Mouse (Mus musculus): ENCODE results near the gene Cngb1. TPM values are rescaled to one million over a fixed set of nuclear protein-coding genes. Genes with fewer than 3 reads are reported as not detected.
A peak's percentile ranks its signal among the peaks of the same experiment; 100 is the strongest.

Gene Cngb1
- polyA plus RNA-seq, 1 experiment from 2014 or later: 0.29 TPM

GRCm38 (mm10) chr8:95270501-95270900 lies 35.9 kb downstream of the Cngb1 start:
- Histone ChIP-seq H3K36me3 (replicated peaks; ENCODE audit: insufficient read depth, low read length) (no peaks in the 10 kb centered on the region), H3K27me3 (ENCODE audit: insufficient read depth, low read length) (no peaks in the 10 kb centered on the region), H3K9me3 (ENCODE audit: low read length) (no peaks in the 10 kb centered on the region), H3K4me2 (ENCODE audit: low read depth, low read length) (no peak overlapping the region), H3K4me3 (ENCODE audit: low read depth, low read length) (no peak overlapping the region), H3K27ac (ENCODE audit: low read depth) (no peak overlapping the region), H3K9ac (replicated peaks) (no peak overlapping the region), H3K4me1 (ENCODE audit: insufficient read depth) (no peaks in the 10 kb centered on the region)
- WGBS (ENCODE audit: insufficient replicate concordance): 78% methylated on average over 12 of the region's 12 CpGs
- TF ChIP-seq CTCF (IDR thresholded peaks at IDR 0.05; ENCODE audit: low read depth) (no peak), EP300 (IDR thresholded peaks at IDR 0.05; ENCODE audit: low read depth) (no peak)
- no peak for ATAC-seq
- DNase-seq: no peak

DNA sequence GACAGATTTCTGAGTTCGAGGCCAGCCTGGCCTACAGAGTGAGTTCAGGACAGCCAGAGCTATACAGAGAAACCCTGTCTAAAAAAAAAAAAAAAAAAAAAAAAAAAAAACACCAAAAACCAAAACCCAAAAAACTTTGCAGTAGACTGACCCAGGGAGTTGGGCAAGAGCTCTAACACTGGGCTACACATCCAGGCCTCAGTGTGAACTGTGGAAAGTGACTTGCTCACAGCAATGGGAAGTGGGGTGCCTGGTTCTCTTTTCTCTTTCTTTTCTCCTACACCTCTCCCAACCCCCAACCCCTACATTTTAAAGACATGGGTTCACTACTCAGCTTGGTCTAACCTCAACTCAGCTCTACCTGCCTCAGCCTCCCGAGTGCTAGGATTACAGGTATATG lies 44.2 kb downstream of the Cngb1 start:
- H3K9me3 ChIP-seq (ENCODE audit: low read length): no peaks in the 10 kb centered on the region
- 69% methylated on average over 2 of the region's 2 CpGs for WGBS (ENCODE audit: insufficient replicate concordance)
- no peak for ATAC-seq
- H3K36me3 ChIP-seq (replicated peaks; ENCODE audit: insufficient read depth, low read length): no peaks in the 10 kb centered on the region
- DNase-seq: no peak
- H3K27ac ChIP-seq (ENCODE audit: low read depth): no peak overlapping the region
- no peak overlapping the region for H3K4me3 ChIP-seq (ENCODE audit: low read depth, low read length)
- H3K4me2 ChIP-seq (ENCODE audit: low read depth, low read length): no peak overlapping the region
- no peaks in the 10 kb centered on the region for H3K4me1 ChIP-seq (ENCODE audit: insufficient read depth)
- TF ChIP-seq CTCF (IDR thresholded peaks at IDR 0.05; ENCODE audit: low read depth) (no peak), EP300 (IDR thresholded peaks at IDR 0.05; ENCODE audit: low read depth) (no peak)
- no peaks in the 10 kb centered on the region for H3K27me3 ChIP-seq (ENCODE audit: insufficient read depth, low read length)
- no peak overlapping the region for H3K9ac ChIP-seq (replicated peaks)

DNA sequence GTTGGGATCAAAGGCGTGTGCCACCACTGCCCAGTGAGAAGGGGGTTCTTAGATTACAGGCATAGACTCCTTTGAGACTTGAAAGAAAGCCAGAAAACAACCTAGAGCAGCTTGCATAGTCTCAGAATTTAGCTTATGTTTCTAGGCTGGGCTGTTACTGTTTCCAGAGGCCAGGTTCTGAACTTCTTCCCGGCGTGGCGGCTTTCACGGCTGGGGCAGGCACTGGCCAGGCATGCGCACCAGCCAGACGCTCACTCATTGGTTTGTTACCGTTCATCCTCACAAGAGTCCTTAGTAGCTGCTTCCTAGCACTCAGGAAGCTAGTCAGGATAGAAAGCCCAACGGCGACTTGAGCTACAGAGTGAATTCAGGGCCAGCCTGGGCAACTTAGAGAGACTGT lies 50.8 kb downstream of the Cngb1 start:
- TF ChIP-seq EP300 (IDR thresholded peaks at IDR 0.05; ENCODE audit: low read depth) (no peak), CTCF (IDR thresholded peaks at IDR 0.05; ENCODE audit: low read depth) (no peak)
- no peaks in the 10 kb centered on the region for H3K4me1 ChIP-seq (ENCODE audit: insufficient read depth)
- no peak for ATAC-seq
- no peak overlapping the region for H3K27ac ChIP-seq (ENCODE audit: low read depth)
- no peak overlapping the region for H3K4me3 ChIP-seq (ENCODE audit: low read depth, low read length)
- no peaks in the 10 kb centered on the region for H3K27me3 ChIP-seq (ENCODE audit: insufficient read depth, low read length)
- WGBS (ENCODE audit: insufficient replicate concordance): 80% methylated on average over 10 of the region's 10 CpGs
- H3K9me3 ChIP-seq (ENCODE audit: low read length): no peaks in the 10 kb centered on the region
- no peak overlapping the region for H3K4me2 ChIP-seq (ENCODE audit: low read depth, low read length)
- H3K36me3 ChIP-seq (replicated peaks; ENCODE audit: insufficient read depth, low read length): no peaks in the 10 kb centered on the region
- no peak for DNase-seq
- H3K9ac ChIP-seq (replicated peaks): no peak overlapping the region

DNA sequence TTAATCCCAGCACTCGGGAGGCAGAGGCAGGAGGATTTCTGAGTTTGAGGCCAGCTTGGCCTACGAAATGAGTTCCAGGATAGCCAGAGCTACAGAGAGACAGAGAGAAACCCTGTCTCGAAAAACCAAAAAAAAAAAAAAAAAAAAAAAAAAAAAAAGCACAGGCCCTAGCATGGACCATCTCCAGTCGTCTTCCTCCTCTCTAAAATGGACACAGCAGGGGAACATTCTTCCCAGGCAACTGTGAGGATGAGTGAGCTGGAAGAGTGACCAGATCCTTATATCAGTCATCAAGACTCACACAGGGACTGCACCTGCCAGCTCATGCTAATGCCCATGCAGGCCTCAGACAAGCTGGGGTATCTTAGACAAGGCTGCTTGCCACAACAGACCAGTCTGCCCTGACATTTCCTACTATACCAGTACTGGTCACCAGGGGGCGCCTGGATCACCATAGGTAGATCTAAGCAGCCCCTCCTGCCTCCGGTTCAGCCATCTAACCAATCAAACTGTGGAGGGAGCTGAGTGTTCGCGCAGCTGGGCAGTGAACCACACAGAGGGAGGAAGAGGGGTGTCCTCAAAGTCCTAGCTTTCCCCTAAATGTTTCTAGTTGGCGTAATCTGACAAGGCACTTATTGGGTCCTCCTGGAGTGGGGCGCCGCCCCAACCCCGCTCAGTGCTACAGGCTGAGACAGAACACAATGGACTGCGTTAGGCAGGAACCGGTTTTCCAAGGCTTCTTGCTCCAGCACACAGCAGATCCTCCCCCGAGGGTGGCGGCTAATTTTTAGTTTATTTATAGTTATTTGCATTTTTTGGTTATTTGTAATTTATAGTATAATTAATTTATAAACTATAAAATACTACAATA lies 51.6 kb downstream of the Cngb1 start:
- Histone ChIP-seq H3K4me3 (ENCODE audit: low read depth, low read length) (0 out of 2 replicates have a peak overlapping the region, but pooled peaks have one; percentile 12), H3K36me3 (replicated peaks; ENCODE audit: insufficient read depth, low read length) (no peaks in the 10 kb centered on the region), H3K27ac (ENCODE audit: low read depth) (no peak overlapping the region), H3K9ac (replicated peaks) (no peak overlapping the region), H3K27me3 (ENCODE audit: insufficient read depth, low read length) (no peaks in the 10 kb centered on the region), H3K4me2 (ENCODE audit: low read depth, low read length) (peak overlapping the region; percentile 62), H3K9me3 (ENCODE audit: low read length) (no peaks in the 10 kb centered on the region), H3K4me1 (ENCODE audit: insufficient read depth) (no peaks in the 10 kb centered on the region)
- ATAC-seq (peak; percentile 93), DNase-seq (peak; percentile 94)
- no peak for TF ChIP-seq EP300 (IDR thresholded peaks at IDR 0.05; ENCODE audit: low read depth)
- TF ChIP-seq CTCF (IDR thresholded peaks at IDR 0.05; ENCODE audit: low read depth): peak; percentile 93
- 19% methylated on average over 16 of the region's 16 CpGs for WGBS (ENCODE audit: insufficient replicate concordance)

DNA sequence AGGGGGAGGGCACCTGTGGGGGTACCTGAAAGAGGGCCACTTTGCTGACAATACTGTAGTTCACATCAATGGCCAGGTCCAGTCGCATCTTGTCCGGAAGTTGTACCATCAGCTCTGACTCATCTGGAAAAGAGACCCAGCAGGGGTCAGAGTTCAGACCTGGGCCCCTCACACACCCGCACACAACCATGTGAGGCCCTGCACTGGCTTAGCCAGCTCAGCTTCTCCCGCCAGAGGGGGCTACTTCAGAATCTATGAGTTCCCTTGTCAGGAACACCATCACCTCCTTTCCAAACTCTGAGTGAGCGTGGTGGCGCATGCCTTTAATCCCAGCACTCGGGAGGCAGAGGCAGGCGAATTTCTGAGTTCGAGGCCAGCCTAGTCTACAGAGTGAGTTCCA lies 54.3 kb downstream of the Cngb1 start:
- Histone ChIP-seq H3K4me3 (ENCODE audit: low read depth, low read length) (no peak overlapping the region), H3K9me3 (ENCODE audit: low read length) (no peaks in the 10 kb centered on the region), H3K36me3 (replicated peaks; ENCODE audit: insufficient read depth, low read length) (no peaks in the 10 kb centered on the region), H3K4me2 (ENCODE audit: low read depth, low read length) (no peak overlapping the region), H3K4me1 (ENCODE audit: insufficient read depth) (no peaks in the 10 kb centered on the region), H3K9ac (replicated peaks) (no peak overlapping the region), H3K27me3 (ENCODE audit: insufficient read depth, low read length) (no peaks in the 10 kb centered on the region), H3K27ac (ENCODE audit: low read depth) (no peak overlapping the region)
- TF ChIP-seq EP300 (IDR thresholded peaks at IDR 0.05; ENCODE audit: low read depth) (no peak), CTCF (IDR thresholded peaks at IDR 0.05; ENCODE audit: low read depth) (no peak)
- DNase-seq (no peak), ATAC-seq (no peak)
- WGBS (ENCODE audit: insufficient replicate concordance): 59% methylated on average over 9 of the region's 9 CpGs

DNA sequence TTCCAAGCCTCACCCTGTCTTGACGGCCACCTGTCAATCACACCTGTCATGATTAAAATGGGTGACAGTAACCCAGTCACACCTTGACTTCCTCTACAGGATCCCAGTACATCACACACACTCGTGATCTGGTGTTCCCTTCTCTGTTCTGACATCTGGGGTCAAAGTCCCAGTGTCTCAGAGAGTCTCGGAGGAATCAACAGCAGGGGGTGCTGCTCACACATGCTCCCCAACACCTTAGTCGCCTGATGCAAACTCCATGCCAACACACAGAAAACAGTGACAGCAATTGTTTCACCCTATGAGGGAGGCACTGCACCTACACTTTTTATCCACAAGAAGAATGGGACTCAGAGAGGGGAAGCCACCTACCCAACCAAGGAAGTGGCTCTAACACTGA lies 56.5 kb downstream of the Cngb1 start:
- no peak overlapping the region for H3K4me2 ChIP-seq (ENCODE audit: low read depth, low read length)
- no peak overlapping the region for H3K4me3 ChIP-seq (ENCODE audit: low read depth, low read length)
- H3K36me3 ChIP-seq (replicated peaks; ENCODE audit: insufficient read depth, low read length): no peaks in the 10 kb centered on the region
- no peaks in the 10 kb centered on the region for H3K9me3 ChIP-seq (ENCODE audit: low read length)
- WGBS (ENCODE audit: insufficient replicate concordance): 43% methylated on average over 4 of the region's 4 CpGs
- DNase-seq: no peak
- no peak overlapping the region for H3K27ac ChIP-seq (ENCODE audit: low read depth)
- no peak for ATAC-seq
- H3K4me1 ChIP-seq (ENCODE audit: insufficient read depth): no peaks in the 10 kb centered on the region
- H3K9ac ChIP-seq (replicated peaks): no peak overlapping the region
- H3K27me3 ChIP-seq (ENCODE audit: insufficient read depth, low read length): no peaks in the 10 kb centered on the region
- TF ChIP-seq CTCF (IDR thresholded peaks at IDR 0.05; ENCODE audit: low read depth) (peak; percentile 47), EP300 (IDR thresholded peaks at IDR 0.05; ENCODE audit: low read depth) (no peak)

Measured in liver, postnatal 0 days (tissue).